Mouse (Mus musculus) forebrain, embryonic 12.5 days (tissue): ENCODE measurements around the gene Mkrn2. TPM values are rescaled to one million over a fixed set of nuclear protein-coding genes. Genes with fewer than 3 reads are reported as not detected.
"Not testable (repeated sequence)": the region's sequence is repeated elsewhere in the genome, so short reads cannot be mapped to it uniquely, and the experiment has no call there.

ENCODE experiments used
- ATAC-seq: fragments of 200-750 bp; cut with Nextera tagmentation; 2 replicates; pipeline ENCODE4 v1.8.0; 2017; ENCODE audit warnings: moderate TSS enrichment; ENCODE audit not compliant: low FRiP score
- H3K27ac ChIP-seq: fragments of 300-500 bp; sonication (generic); 2 replicates; pipeline ENCODE4 v1.5.1; 2016; ENCODE audit warnings: mild to moderate bottlenecking
- H3K27me3 ChIP-seq: fragments of 300-500 bp; sonication (generic); 2 replicates; pipeline ENCODE4 v1.6.1; 2016; ENCODE audit warnings: mild to moderate bottlenecking
- H3K36me3 ChIP-seq: fragments of 300-500 bp; sonication (generic); replicated peaks from 2 replicates; pipeline ENCODE4 v1.6.1; 2016; ENCODE audit warnings: mild to moderate bottlenecking
- H3K4me1 ChIP-seq: fragments of 300-500 bp; sonication (generic); 2 replicates; pipeline ENCODE4 v1.6.1; 2016
- H3K4me2 ChIP-seq: fragments of 300-500 bp; sonication (generic); 2 replicates; pipeline ENCODE4 v1.6.1; 2016; ENCODE audit warnings: mild to moderate bottlenecking, moderate library complexity
- H3K4me3 ChIP-seq: fragments of 300-500 bp; sonication (generic); replicated peaks from 2 replicates; pipeline ENCODE4 v1.5.1; 2016; ENCODE audit warnings: mild to moderate bottlenecking
- H3K9ac ChIP-seq: fragments of 300-500 bp; sonication (generic); 2 replicates; pipeline ENCODE4 v1.6.1; 2016; ENCODE audit warnings: mild to moderate bottlenecking
- H3K9me3 ChIP-seq: fragments of 300-500 bp; sonication (generic); 2 replicates; pipeline ENCODE4 v1.6.1; 2016
- WGBS: fragments of 180-500 bp; shearing (Covaris S2); methylation state at CpG from one replicate; pipeline ENCODE4 v1.1.7; 2016; 5-methylcytosine and 5-hydroxymethylcytosine counted together
- polyA plus RNA-seq: library from polyadenylated mRNA; unstranded; fragments of >200 nt; fragmentation: Nextera tagmentation; extraction: Ambion mirVana; gene quantifications from 2 replicates; pipeline ENCODE4 v1.2.1, GENCODE M21; 2016

The Mkrn2 gene
- polyA plus RNA-seq, 1 experiment from 2014 or later: 28.2 TPM

DNA sequence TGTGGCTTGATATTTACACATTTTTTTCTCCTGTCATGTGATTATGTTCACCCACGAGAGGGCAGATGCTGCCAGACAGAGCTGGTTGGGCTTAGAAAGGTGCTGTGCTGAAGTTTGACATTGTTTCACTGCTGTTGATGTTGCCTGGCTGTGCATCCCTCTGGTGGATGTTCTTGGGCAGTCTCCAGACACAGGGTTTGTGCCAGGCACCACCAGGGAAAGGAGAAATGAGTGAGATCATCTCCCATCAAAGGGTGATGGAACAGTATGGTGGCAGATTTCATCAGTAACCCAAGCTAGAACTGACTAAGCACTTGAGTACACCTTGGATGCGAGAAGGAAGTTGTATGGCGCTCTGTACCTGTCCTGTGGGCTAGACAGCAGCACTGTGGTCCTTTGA lies 14.3 kb downstream of the Mkrn2 start:
- Histone ChIP-seq H3K4me1 (no peaks in the 10 kb centered on the region), H3K27me3 (no peaks in the 10 kb centered on the region), H3K9ac (no peak overlapping the region), H3K9me3 (no peaks in the 10 kb centered on the region), H3K27ac (no peak overlapping the region), H3K4me2 (no peak overlapping the region), H3K36me3 (peaks cover 96% of the 10 kb centered on the region), H3K4me3 (no peak overlapping the region)
- WGBS: 92% methylated on average over 3 of the region's 3 CpGs
- no peak for ATAC-seq

DNA sequence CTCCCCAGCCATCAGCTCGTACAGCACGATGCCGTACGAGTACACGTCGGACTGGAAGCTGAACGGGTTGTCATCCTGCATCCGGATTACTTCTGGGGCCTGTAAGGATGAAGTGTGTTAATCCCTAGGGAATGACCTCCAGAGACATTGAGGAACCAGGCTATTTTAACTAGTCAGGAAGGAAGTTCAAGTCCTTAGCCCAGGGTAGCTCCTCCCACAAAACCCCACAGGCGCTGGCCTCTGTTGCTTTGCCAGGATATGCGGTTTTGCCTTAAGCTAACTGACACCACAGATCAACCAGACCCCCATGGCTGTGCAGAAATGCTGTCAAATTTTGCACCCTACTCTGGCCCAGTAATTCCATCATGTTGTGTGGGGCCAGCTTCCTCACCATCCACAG lies 18.1 kb downstream of the Mkrn2 start:
- ATAC-seq: no peak
- no peak overlapping the region for H3K27ac ChIP-seq
- no peak overlapping the region for H3K4me3 ChIP-seq
- H3K9ac ChIP-seq: no peak overlapping the region
- no peak overlapping the region for H3K4me2 ChIP-seq
- H3K4me1 ChIP-seq: no peaks in the 10 kb centered on the region
- no peaks in the 10 kb centered on the region for H3K9me3 ChIP-seq
- 95% methylated on average over 10 of the region's 10 CpGs for WGBS
- H3K36me3 ChIP-seq: peaks cover 99% of the 10 kb centered on the region
- no peaks in the 10 kb centered on the region for H3K27me3 ChIP-seq

DNA sequence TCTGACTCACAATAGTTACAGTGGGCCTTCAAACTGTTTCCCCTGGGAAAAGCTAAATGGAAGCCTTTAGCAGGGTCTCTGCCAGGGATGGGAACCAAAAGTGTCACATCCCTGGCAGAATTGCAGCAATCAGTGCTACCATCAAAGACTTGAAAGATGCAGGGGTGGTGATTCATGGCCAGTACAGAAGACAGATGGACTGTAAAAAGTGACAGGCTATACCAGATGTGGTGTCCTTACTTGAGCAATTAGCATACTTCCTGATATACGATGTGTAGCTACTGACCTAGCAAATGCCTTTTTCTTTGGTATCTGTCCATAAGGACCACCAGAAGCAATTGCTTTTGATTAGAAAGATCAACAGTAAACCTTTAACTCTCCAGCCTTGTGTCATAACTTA lies 19.2 kb downstream of the Mkrn2 start:
- peaks cover 99% of the 10 kb centered on the region for H3K36me3 ChIP-seq
- no peaks in the 10 kb centered on the region for H3K9me3 ChIP-seq
- H3K9ac ChIP-seq: no peak overlapping the region
- no peak overlapping the region for H3K27ac ChIP-seq
- 97% methylated on average over 1 of the region's 1 CpGs for WGBS
- no peaks in the 10 kb centered on the region for H3K4me1 ChIP-seq
- no peak for ATAC-seq
- H3K4me2 ChIP-seq: no peak overlapping the region
- no peaks in the 10 kb centered on the region for H3K27me3 ChIP-seq
- H3K4me3 ChIP-seq: no peak overlapping the region

DNA sequence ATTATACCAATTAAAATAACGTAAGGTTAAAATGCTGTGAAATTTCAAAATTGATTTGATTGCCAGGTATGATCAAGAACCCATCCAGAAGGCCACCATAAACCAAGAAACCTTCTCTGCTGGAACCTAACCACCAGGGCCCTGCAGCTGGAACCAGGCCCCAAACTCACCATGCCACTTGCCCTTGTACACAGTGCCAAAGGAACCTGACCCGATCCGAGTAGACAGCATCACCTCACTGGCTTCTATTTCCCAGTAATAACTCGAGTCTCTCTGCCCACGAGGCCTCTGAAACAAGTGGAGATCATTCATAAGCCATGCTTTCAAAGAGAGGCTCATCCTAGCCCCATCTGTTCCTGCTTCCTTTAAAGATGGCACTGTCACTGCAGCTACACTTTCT lies 24.4 kb downstream of the Mkrn2 start:
- peaks cover 93% of the 10 kb centered on the region for H3K36me3 ChIP-seq
- H3K4me3 ChIP-seq: no peak overlapping the region
- WGBS: 97% methylated on average over 5 of the region's 5 CpGs

DNA sequence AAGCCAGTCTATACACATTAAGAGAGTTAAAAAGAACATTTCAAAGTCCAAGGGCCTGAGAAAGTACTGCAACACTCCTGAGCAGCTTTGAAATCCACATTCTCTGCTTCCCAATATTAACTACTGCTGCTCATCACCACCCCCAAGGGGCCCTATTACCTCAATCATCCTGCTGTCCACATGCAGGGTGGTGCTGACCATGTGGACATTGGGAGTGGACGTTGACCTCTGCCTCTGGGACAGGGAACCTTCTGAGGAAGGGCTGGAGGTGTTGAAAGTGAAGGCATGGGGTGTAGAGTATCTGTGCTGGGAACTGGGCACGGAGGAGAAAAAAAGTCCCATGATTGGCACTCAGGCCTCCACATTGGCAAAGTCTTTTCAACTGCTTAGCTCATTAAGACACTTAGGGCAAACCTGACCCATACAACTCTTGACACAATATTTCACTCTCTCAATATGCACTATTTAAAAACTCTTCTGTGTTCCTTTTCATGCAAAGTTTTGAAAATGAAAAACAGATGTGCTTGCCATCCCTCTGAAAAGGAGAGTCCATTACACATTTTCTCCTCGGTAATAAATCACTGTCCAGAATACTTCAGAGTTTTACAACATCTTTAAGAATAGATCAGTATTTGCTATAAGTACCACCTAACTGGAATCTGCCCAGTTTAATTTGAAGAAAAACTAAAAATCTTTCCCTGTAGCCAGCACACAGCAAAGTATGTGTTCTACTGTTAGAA lies 29.5 kb downstream of the Mkrn2 start:
- no peaks in the 10 kb centered on the region for H3K27me3 ChIP-seq
- H3K4me1 ChIP-seq: no peaks in the 10 kb centered on the region
- ATAC-seq: no peak
- H3K27ac ChIP-seq: no peak overlapping the region
- WGBS: 86% methylated on average over 3 of the region's 3 CpGs
- H3K4me3 ChIP-seq: no peak overlapping the region
- H3K4me2 ChIP-seq: no peak overlapping the region
- peaks cover 90% of the 10 kb centered on the region for H3K36me3 ChIP-seq
- no peaks in the 10 kb centered on the region for H3K9me3 ChIP-seq
- no peak overlapping the region for H3K9ac ChIP-seq

More for the DNA sequence above, 24.4 kb downstream of the Mkrn2 start:
- Histone ChIP-seq H3K4me1 (no peaks in the 10 kb centered on the region), H3K27me3 (no peaks in the 10 kb centered on the region), H3K9me3 (no peaks in the 10 kb centered on the region), H3K9ac (no peak overlapping the region), H3K27ac (no peak overlapping the region), H3K4me2 (no peak overlapping the region)
- ATAC-seq: no peak

DNA sequence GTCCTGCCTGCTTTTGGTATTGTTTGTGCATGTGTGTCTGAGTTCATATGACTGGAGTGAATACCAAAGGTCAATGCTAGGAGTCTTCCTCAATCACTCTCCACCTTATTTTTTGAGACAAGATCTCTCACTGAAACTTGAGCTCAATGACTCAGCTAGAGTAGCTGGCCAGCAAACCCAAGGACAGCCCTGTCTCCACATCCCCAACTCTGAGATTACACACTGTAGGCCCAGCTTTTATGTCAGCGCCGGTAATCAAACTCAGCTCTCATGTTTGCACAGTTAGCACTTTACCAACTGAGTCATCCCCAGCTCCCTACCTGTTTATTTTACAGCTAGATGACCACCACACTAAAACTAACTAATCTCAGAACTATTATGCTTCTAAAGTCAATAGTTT lies 32.3 kb downstream of the Mkrn2 start:
- H3K4me1 ChIP-seq: no peaks in the 10 kb centered on the region
- ATAC-seq: no peak
- 94% methylated on average over 2 of the region's 2 CpGs for WGBS
- no peak overlapping the region for H3K4me2 ChIP-seq
- peaks cover 86% of the 10 kb centered on the region for H3K36me3 ChIP-seq
- H3K27me3 ChIP-seq: no peaks in the 10 kb centered on the region
- no peak overlapping the region for H3K27ac ChIP-seq
- no peaks in the 10 kb centered on the region for H3K9me3 ChIP-seq
- H3K9ac ChIP-seq: no peak overlapping the region
- no peak overlapping the region for H3K4me3 ChIP-seq

DNA sequence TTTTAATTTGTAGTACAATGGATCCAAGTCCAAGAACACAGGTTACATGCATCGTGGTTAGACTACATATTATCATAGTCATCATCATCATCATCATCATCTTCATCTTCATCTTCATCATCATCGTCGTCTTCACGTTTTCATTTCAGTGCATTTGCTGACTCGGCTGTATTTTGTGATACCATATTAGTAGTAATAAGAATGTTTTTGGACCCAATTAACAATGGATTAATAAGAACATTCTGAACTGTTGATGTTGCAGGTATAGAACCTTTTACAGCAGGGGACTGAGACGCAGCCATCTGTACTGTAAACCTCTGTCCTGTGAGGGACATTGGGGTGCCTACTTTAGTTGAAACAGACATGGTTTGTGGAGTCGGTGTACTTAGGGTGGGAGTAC lies 36.5 kb downstream of the Mkrn2 start:
- H3K36me3 ChIP-seq: peaks cover 68% of the 10 kb centered on the region
- not testable (repeated sequence) for H3K9me3 ChIP-seq, H3K27ac ChIP-seq, H3K4me3 ChIP-seq, H3K9ac ChIP-seq, ATAC-seq, H3K4me2 ChIP-seq, H3K27me3 ChIP-seq, H3K4me1 ChIP-seq
- WGBS: 97% methylated on average over 7 of the region's 7 CpGs

DNA sequence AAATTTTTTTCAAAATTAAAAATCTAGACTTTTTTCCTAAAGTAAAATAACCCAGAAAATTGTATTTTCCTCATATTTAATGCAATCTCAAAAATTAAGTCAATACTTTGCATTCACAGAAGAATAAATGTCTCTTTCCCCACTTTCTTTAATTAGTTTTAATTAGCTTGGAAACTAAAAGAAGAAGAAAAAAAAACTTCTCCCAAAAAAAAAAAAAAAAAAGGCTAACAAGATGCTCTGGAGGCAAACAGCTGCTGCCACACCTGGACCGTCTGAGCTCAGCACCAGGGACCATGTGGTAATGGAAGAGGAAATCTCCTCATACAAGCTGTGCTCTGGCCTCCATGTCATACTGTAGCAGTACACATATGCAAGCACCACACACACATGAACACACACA lies 41.6 kb downstream of the Mkrn2 start:
- ATAC-seq: no peak
- 67% methylated on average over 1 of the region's 1 CpGs for WGBS
- Histone ChIP-seq H3K27ac (no peak overlapping the region), H3K4me3 (no peak overlapping the region), H3K4me2 (no peak overlapping the region), H3K4me1 (peaks cover 3% of the 10 kb centered on the region; the same call in 1 of the 2 replicates), H3K9ac (no peak overlapping the region), H3K9me3 (no peaks in the 10 kb centered on the region), H3K27me3 (no peaks in the 10 kb centered on the region), H3K36me3 (peaks cover 27% of the 10 kb centered on the region)

DNA sequence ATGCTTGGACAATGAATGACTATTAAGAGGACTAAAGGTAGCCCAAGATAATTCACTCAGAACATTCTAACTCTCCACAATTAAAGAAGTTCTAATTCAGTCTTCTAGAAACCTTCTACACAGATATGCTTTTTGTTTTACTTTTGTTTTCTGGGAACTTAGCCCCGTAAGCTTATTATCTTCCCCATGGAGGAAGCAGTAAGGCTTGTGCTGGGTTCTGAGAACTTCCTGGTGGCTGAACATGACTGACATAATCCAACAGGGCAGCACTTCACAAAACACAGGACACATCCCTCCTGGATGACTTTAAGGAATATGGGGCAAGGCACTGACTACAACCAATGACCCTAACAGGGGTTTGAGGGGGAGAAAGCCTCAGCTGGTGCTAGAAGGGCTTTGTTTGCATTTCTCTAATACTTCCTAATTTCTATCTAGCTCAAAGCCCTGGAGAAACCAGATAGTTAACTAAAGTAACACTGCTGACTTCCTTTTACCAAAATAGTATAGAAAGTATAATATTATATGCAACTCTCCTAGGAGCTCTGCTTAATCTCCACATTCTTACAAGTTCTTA lies 48.2 kb downstream of the Mkrn2 start:
- H3K36me3 ChIP-seq: no peaks in the 10 kb centered on the region
- no peak overlapping the region for H3K4me2 ChIP-seq
- H3K4me3 ChIP-seq: no peak overlapping the region
- ATAC-seq: no peak
- no peak overlapping the region for H3K9ac ChIP-seq
- peaks cover 29% of the 10 kb centered on the region for H3K4me1 ChIP-seq
- no peaks in the 10 kb centered on the region for H3K27me3 ChIP-seq
- WGBS: 93% methylated on average over 1 of the region's 1 CpGs
- no peak overlapping the region for H3K27ac ChIP-seq
- no peaks in the 10 kb centered on the region for H3K9me3 ChIP-seq

DNA sequence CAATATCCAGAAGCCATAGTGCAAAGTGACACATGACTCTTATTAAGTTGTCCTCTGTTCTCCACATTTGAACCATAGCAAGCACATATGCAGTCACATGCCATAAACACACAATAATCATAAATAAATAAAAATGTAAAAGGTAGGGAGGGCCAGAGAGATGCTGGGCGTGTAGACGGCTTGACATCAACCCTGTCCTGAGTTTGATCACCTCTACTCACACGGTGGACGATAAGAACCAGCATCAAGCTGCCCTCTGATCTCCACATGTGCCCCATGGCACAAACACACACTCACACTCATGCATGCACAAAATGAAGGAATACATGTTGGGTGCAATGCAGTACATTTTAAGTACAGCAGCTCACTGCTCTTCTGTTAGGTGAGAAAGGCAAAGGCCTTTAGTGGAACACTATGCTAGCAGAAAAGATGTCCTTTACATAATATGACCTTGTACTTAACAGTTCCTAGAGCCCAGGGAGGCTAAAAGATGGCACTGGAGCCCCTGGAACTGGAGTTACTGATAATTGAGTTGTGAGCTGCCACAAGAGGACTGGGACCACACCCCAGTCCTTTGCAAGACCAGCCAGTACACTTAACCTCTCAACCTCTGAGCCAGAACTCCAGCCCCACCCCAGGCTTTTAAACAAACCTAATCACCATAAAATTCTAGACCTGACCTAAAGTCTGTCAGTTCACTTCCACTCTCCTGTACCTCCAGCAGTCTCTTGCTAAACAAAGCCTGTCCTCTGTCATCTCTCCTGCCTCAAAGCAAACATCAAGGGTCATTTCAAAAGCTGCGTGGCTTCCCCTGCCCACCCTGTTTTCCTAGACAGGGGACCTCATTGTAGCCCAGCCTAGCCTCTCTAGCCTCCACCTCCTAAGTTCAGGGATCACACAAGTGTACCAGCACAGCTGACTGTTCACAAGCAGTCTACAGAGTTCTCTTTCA lies 49.0 kb downstream of the Mkrn2 start:
- 61% methylated on average over 5 of the region's 5 CpGs for WGBS

DNA sequence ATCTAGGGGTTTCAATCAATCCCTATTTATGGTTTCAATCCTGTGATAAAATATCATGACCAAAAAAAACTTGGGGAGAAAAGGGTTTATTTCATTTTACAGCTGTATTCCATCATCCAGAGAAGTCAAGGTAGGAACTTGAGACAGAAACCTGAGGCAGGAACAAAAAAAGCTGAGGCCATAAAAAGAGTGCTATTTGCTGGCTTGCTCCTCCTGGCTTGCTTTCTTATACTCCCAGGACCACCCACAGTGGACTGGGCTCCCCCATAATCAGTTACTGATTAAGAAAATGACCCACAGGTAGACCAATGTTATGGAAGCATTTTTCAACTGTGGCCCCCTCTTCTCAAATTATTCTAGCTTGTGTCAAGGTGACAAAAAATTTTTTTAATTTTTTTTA lies 50.0 kb downstream of the Mkrn2 start:
- Histone ChIP-seq H3K4me2 (no peak overlapping the region), H3K9ac (no peak overlapping the region), H3K27ac (no peak overlapping the region), H3K9me3 (no peaks in the 10 kb centered on the region), H3K4me3 (no peak overlapping the region), H3K36me3 (no peaks in the 10 kb centered on the region), H3K4me1 (peaks cover 29% of the 10 kb centered on the region), H3K27me3 (no peaks in the 10 kb centered on the region)
- ATAC-seq: no peak

More for the DNA sequence above, 49.0 kb downstream of the Mkrn2 start:
- H3K9ac ChIP-seq: no peak overlapping the region
- H3K4me1 ChIP-seq: peaks cover 29% of the 10 kb centered on the region
- no peaks in the 10 kb centered on the region for H3K27me3 ChIP-seq
- H3K36me3 ChIP-seq: no peaks in the 10 kb centered on the region
- no peak overlapping the region for H3K4me3 ChIP-seq
- no peaks in the 10 kb centered on the region for H3K9me3 ChIP-seq
- no peak overlapping the region for H3K27ac ChIP-seq
- no peak overlapping the region for H3K4me2 ChIP-seq
- no peak for ATAC-seq

DNA sequence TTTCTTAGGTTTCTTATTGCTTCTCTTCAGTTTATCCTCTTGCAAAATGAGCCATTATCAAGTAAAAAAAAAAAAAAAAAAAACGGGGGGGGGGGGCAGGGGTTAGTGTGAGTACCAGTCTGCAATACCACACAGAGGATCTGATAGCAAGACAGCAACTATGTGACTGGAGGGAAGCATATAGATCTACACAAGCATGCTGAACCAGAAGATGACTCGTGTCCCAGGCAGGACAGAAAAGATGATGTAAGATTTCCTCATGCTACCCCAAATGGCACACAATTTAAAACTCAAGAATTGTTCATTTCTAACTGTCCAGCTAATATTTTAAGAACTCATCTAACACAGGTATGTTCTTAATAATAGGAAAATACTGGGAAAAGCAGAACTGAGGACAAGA lies 52.2 kb downstream of the Mkrn2 start:
- H3K4me1 ChIP-seq: peaks cover 24% of the 10 kb centered on the region
- ATAC-seq: no peak
- H3K27ac ChIP-seq: no peak overlapping the region
- no peaks in the 10 kb centered on the region for H3K36me3 ChIP-seq
- H3K4me3 ChIP-seq: no peak overlapping the region
- no peak overlapping the region for H3K9ac ChIP-seq
- WGBS: 55% methylated on average over 2 of the region's 2 CpGs
- H3K4me2 ChIP-seq: no peak overlapping the region
- H3K27me3 ChIP-seq: no peaks in the 10 kb centered on the region
- H3K9me3 ChIP-seq: no peaks in the 10 kb centered on the region
